Mouse (Mus musculus): ENCODE measurements around the gene Cpa4. TPM values are rescaled to one million over a fixed set of nuclear protein-coding genes. Genes with fewer than 3 reads are reported as not detected.

The Cpa4 gene
- polyA plus RNA-seq, 1 experiment from 2014 or later, result 2.4 TPM

- ATAC-seq (replicated peaks; ENCODE audit: insufficient number of reproducible peaks, low FRiP score, low TSS enrichment), result no peak
- Histone ChIP-seq H3K4me3 (ENCODE audit: low read depth, low read length) (no peak overlapping the region), H3K4me1 (ENCODE audit: control insufficient read depth, insufficient read depth, low read length) (peaks cover 11% of the 10 kb centered on the region), H3K27me3 (ENCODE audit: control insufficient read depth, insufficient read depth, low read length) (no peaks in the 10 kb centered on the region), H3K4me2 (no peak overlapping the region), H3K27ac (ENCODE audit: low read depth, low read length) (no peak overlapping the region), H3K9ac (ENCODE audit: low read depth, low read length) (no peak overlapping the region), H3K9me3 (replicated peaks; ENCODE audit: control insufficient read depth, low read length) (no peaks in the 10 kb centered on the region), H3K36me3 (ENCODE audit: control insufficient read depth, insufficient read depth, low read length) (no peaks in the 10 kb centered on the region)
- 31% methylated on average over 7 of the region's 7 CpGs for WGBS (ENCODE audit: insufficient replicate concordance)
Observed at GRCm38 (mm10) chr6:30594364-30594763, 26.2 kb downstream of the Cpa4 start.

- no peak overlapping the region for H3K27ac ChIP-seq (ENCODE audit: low read depth, low read length)
- H3K27me3 ChIP-seq (ENCODE audit: control insufficient read depth, insufficient read depth, low read length), result no peaks in the 10 kb centered on the region
- WGBS (ENCODE audit: insufficient replicate concordance), result 83% methylated on average over 8 of the region's 8 CpGs
- ATAC-seq (replicated peaks; ENCODE audit: insufficient number of reproducible peaks, low FRiP score, low TSS enrichment), result no peak
- H3K4me1 ChIP-seq (ENCODE audit: control insufficient read depth, insufficient read depth, low read length), result peaks cover 4% of the 10 kb centered on the region; the same call in 1 of the 2 replicates
- H3K4me2 ChIP-seq, result no peak overlapping the region
- H3K36me3 ChIP-seq (ENCODE audit: control insufficient read depth, insufficient read depth, low read length), result no peaks in the 10 kb centered on the region
- H3K4me3 ChIP-seq (ENCODE audit: low read depth, low read length), result no peak overlapping the region
- no peaks in the 10 kb centered on the region for H3K9me3 ChIP-seq (replicated peaks; ENCODE audit: control insufficient read depth, low read length)
- H3K9ac ChIP-seq (ENCODE audit: low read depth, low read length), result no peak overlapping the region
Observed at GRCm38 (mm10) chr6:30596230-30596898, 28.2 kb downstream of the Cpa4 start.

- WGBS (ENCODE audit: insufficient replicate concordance), result 45% methylated on average over 3 of the region's 3 CpGs
- no peaks in the 10 kb centered on the region for H3K36me3 ChIP-seq (ENCODE audit: control insufficient read depth, insufficient read depth, low read length)
- no peaks in the 10 kb centered on the region for H3K9me3 ChIP-seq (replicated peaks; ENCODE audit: control insufficient read depth, low read length)
- H3K4me2 ChIP-seq, result no peak overlapping the region
- no peak for ATAC-seq (replicated peaks; ENCODE audit: insufficient number of reproducible peaks, low FRiP score, low TSS enrichment)
- no peak overlapping the region for H3K4me3 ChIP-seq (ENCODE audit: low read depth, low read length)
- H3K27me3 ChIP-seq (ENCODE audit: control insufficient read depth, insufficient read depth, low read length), result no peaks in the 10 kb centered on the region
- no peak overlapping the region for H3K9ac ChIP-seq (ENCODE audit: low read depth, low read length)
- H3K27ac ChIP-seq (ENCODE audit: low read depth, low read length), result no peak overlapping the region
- no peaks in the 10 kb centered on the region for H3K4me1 ChIP-seq (ENCODE audit: control insufficient read depth, insufficient read depth, low read length)
Observed at GRCm38 (mm10) chr6:30600033-30600432, 31.9 kb downstream of the Cpa4 start.

GRCm38 (mm10) chr6:30600995-30601394, 32.8 kb downstream of the Cpa4 start:
- no peak overlapping the region for H3K4me2 ChIP-seq
- 64% methylated on average over 1 of the region's 1 CpGs for WGBS (ENCODE audit: insufficient replicate concordance)
- no peak overlapping the region for H3K9ac ChIP-seq (ENCODE audit: low read depth, low read length)
- no peaks in the 10 kb centered on the region for H3K36me3 ChIP-seq (ENCODE audit: control insufficient read depth, insufficient read depth, low read length)
- no peak overlapping the region for H3K27ac ChIP-seq (ENCODE audit: low read depth, low read length)
- ATAC-seq (replicated peaks; ENCODE audit: insufficient number of reproducible peaks, low FRiP score, low TSS enrichment), result no peak
- no peaks in the 10 kb centered on the region for H3K9me3 ChIP-seq (replicated peaks; ENCODE audit: control insufficient read depth, low read length)
- H3K4me3 ChIP-seq (ENCODE audit: low read depth, low read length), result no peak overlapping the region
- H3K4me1 ChIP-seq (ENCODE audit: control insufficient read depth, insufficient read depth, low read length), result no peaks in the 10 kb centered on the region
- no peaks in the 10 kb centered on the region for H3K27me3 ChIP-seq (ENCODE audit: control insufficient read depth, insufficient read depth, low read length)

GRCm38 (mm10) chr6:30604342-30604867, 36.2 kb downstream of the Cpa4 start:
- no peak for ATAC-seq (replicated peaks; ENCODE audit: insufficient number of reproducible peaks, low FRiP score, low TSS enrichment)
- no peaks in the 10 kb centered on the region for H3K9me3 ChIP-seq (replicated peaks; ENCODE audit: control insufficient read depth, low read length)
- H3K36me3 ChIP-seq (ENCODE audit: control insufficient read depth, insufficient read depth, low read length), result no peaks in the 10 kb centered on the region
- H3K4me2 ChIP-seq, result no peak overlapping the region
- H3K9ac ChIP-seq (ENCODE audit: low read depth, low read length), result no peak overlapping the region
- WGBS (ENCODE audit: insufficient replicate concordance), result 76% methylated on average over 7 of the region's 7 CpGs
- no peak overlapping the region for H3K27ac ChIP-seq (ENCODE audit: low read depth, low read length)
- no peaks in the 10 kb centered on the region for H3K4me1 ChIP-seq (ENCODE audit: control insufficient read depth, insufficient read depth, low read length)
- H3K4me3 ChIP-seq (ENCODE audit: low read depth, low read length), result no peak overlapping the region
- no peaks in the 10 kb centered on the region for H3K27me3 ChIP-seq (ENCODE audit: control insufficient read depth, insufficient read depth, low read length)

- no peak overlapping the region for H3K4me2 ChIP-seq
- H3K4me3 ChIP-seq (ENCODE audit: low read depth, low read length), result no peak overlapping the region
- no peaks in the 10 kb centered on the region for H3K9me3 ChIP-seq (replicated peaks; ENCODE audit: control insufficient read depth, low read length)
- H3K4me1 ChIP-seq (ENCODE audit: control insufficient read depth, insufficient read depth, low read length), result no peaks in the 10 kb centered on the region
- 68% methylated on average over 4 of the region's 4 CpGs for WGBS (ENCODE audit: insufficient replicate concordance)
- no peaks in the 10 kb centered on the region for H3K36me3 ChIP-seq (ENCODE audit: control insufficient read depth, insufficient read depth, low read length)
- no peak for ATAC-seq (replicated peaks; ENCODE audit: insufficient number of reproducible peaks, low FRiP score, low TSS enrichment)
- no peaks in the 10 kb centered on the region for H3K27me3 ChIP-seq (ENCODE audit: control insufficient read depth, insufficient read depth, low read length)
- no peak overlapping the region for H3K27ac ChIP-seq (ENCODE audit: low read depth, low read length)
- no peak overlapping the region for H3K9ac ChIP-seq (ENCODE audit: low read depth, low read length)
Observed at GRCm38 (mm10) chr6:30605111-30605510, 36.9 kb downstream of the Cpa4 start.

GRCm38 (mm10) chr6:30605672-30606071, 37.5 kb downstream of the Cpa4 start:
- no peak for ATAC-seq (replicated peaks; ENCODE audit: insufficient number of reproducible peaks, low FRiP score, low TSS enrichment)
- no peak overlapping the region for H3K4me3 ChIP-seq (ENCODE audit: low read depth, low read length)
- no peak overlapping the region for H3K9ac ChIP-seq (ENCODE audit: low read depth, low read length)
- no peaks in the 10 kb centered on the region for H3K9me3 ChIP-seq (replicated peaks; ENCODE audit: control insufficient read depth, low read length)
- H3K36me3 ChIP-seq (ENCODE audit: control insufficient read depth, insufficient read depth, low read length), result no peaks in the 10 kb centered on the region
- H3K27me3 ChIP-seq (ENCODE audit: control insufficient read depth, insufficient read depth, low read length), result no peaks in the 10 kb centered on the region
- whole genome bisulfite sequencing (ENCODE audit: insufficient replicate concordance), result 78% methylated on average over 5 of the region's 5 CpGs
- no peak overlapping the region for H3K4me2 ChIP-seq
- no peak overlapping the region for H3K27ac ChIP-seq (ENCODE audit: low read depth, low read length)
- no peaks in the 10 kb centered on the region for H3K4me1 ChIP-seq (ENCODE audit: control insufficient read depth, insufficient read depth, low read length)

- Histone ChIP-seq H3K36me3 (ENCODE audit: control insufficient read depth, insufficient read depth, low read length) (no peaks in the 10 kb centered on the region), H3K4me2 (no peak within 1 kb of the TSS), H3K4me3 (ENCODE audit: low read depth, low read length) (no peak within 1 kb of the TSS), H3K9ac (ENCODE audit: low read depth, low read length) (no peak within 1 kb of the TSS), H3K4me1 (ENCODE audit: control insufficient read depth, insufficient read depth, low read length) (no peaks in the 10 kb centered on the region; the same call in 1 of the 2 replicates), H3K27me3 (ENCODE audit: control insufficient read depth, insufficient read depth, low read length) (no peaks in the 10 kb centered on the region), H3K9me3 (replicated peaks; ENCODE audit: control insufficient read depth, low read length) (no peaks in the 10 kb centered on the region), H3K27ac (ENCODE audit: low read depth, low read length) (no peak within 1 kb of the TSS)
- no peak for ATAC-seq (replicated peaks; ENCODE audit: insufficient number of reproducible peaks, low FRiP score, low TSS enrichment)
- WGBS (ENCODE audit: insufficient replicate concordance), result 91% methylated on average over 7 of the region's 7 CpGs
Observed at GRCm38 (mm10) chr6:30610710-30611109, 42.5 kb downstream of the Cpa4 start, which contains the start of gene Cpa5. Gene Cpa5, plus strand, starts transcription at chr6:30611010.

GRCm38 (mm10) chr6:30611212-30611611, 43.0 kb downstream of the Cpa4 start:
- H3K27me3 ChIP-seq (ENCODE audit: control insufficient read depth, insufficient read depth, low read length), result no peaks in the 10 kb centered on the region
- H3K9me3 ChIP-seq (replicated peaks; ENCODE audit: control insufficient read depth, low read length), result no peaks in the 10 kb centered on the region
- H3K4me3 ChIP-seq (ENCODE audit: low read depth, low read length), result no peak overlapping the region
- no peak overlapping the region for H3K4me2 ChIP-seq
- no peaks in the 10 kb centered on the region for H3K36me3 ChIP-seq (ENCODE audit: control insufficient read depth, insufficient read depth, low read length)
- WGBS (ENCODE audit: insufficient replicate concordance), result 72% methylated on average over 5 of the region's 5 CpGs
- peaks cover 1% of the 10 kb centered on the region; the same call in 1 of the 2 replicates for H3K4me1 ChIP-seq (ENCODE audit: control insufficient read depth, insufficient read depth, low read length)
- H3K9ac ChIP-seq (ENCODE audit: low read depth, low read length), result no peak overlapping the region
- no peak overlapping the region for H3K27ac ChIP-seq (ENCODE audit: low read depth, low read length)
- ATAC-seq (replicated peaks; ENCODE audit: insufficient number of reproducible peaks, low FRiP score, low TSS enrichment), result no peak
